Mouse (Mus musculus): ENCODE measurements around the gene Slco2b1.
A peak's percentile ranks its signal among the peaks of the same experiment; 100 is the strongest.

The Slco2b1 gene

DNA sequence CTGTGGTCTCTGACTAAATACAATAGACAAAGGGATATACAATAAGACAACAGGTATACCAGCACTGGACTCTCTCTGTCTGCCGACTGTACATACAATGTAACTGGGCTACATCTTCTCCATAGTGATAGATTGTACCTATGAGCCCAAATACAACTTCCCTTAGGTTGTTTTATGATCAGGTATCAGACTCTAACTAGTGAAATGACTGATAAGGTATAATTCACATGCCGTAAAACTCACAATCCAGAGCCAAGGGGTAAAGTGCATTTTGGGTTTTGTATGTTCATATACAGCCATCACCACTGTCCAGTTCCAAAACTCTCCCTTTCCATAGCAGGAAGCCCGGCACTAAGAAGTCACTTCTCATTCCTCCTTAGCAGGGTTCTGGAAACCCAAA lies 17.8 kb downstream of the Slco2b1 start:
- DNase-seq (ENCODE audit: low spot score), result no peak

DNA sequence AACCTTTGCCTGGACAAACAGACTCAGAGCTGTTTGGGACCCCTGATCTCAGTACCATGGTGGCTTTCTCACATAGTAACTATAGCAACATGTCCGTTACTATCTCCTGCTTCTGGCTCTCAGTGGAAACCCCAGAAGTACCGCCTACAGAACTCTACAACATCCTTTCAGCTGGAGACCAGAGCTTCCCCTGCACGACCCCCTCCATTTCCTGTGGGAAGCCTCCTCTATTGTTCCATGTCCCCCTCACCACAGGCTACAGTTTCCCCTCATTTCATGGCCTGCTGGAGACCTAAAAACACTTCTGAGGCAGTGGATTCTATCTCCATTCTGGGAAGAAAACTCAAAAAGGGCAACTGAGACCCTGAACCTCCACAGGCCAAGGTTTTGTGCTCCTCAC lies 18.7 kb downstream of the Slco2b1 start:
- DNase-seq (ENCODE audit: low spot score), result no peak

DNA sequence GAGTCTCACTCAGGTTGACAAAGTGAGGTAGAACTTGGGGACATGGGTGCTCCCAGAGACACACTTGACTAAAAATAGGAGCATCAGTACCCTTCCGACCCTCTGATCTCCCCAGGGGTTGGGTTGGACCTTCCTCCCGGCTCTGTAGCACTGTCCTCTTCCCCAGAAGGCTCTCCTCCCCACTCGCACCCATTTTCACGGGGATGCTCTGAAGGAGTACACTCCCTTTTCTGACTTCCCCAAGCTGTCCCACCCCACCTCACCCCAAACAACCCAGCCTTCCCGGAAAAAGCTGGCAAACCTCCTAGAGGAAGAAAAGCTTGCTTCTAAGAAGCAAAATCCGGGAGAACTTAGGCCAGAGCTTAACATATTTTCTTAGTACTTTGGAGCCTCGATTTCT lies 20.3 kb downstream of the Slco2b1 start:
- no peak for DNase-seq (ENCODE audit: low spot score)

DNA sequence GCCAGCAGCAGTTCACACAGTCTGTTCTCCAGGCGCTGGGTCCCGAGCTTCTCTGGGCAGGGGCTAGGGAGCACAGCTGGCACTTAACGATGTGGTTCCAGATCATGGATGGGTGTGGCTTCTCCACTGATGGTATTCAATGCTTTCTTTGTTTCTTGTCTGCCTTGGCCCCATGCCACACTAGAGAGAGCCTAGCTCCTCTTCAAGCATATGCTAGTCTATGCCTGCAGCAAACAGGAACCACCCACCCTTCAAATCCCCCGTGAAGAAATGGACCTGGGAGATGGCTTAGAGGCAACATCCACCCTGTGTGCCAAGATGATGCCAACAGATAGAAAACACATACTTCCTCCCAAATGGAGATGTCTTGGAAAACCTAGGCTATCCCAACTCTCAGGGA lies 27.1 kb downstream of the Slco2b1 start:
- DNase-seq (ENCODE audit: low spot score), result no peak

DNA sequence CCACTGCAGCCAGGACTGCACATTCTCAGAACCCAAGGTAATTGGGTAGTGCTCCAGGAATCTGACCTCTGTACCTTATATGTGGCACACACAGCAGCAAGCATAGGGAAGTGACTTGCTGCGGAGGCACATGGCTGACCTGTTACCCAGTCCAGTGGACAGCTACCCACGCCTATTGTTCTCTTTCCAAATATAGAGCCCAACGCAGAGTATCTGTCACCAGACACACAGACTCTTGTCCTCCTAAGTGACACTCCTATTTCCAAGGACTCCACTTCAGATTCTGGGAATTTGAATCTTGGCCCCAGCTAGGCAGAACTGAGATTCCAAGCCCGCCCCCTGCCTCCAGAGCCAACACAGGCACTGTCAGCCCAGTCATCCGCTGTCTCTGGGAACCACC lies 30.4 kb downstream of the Slco2b1 start:
- no peak for DNase-seq (ENCODE audit: low spot score)

DNA sequence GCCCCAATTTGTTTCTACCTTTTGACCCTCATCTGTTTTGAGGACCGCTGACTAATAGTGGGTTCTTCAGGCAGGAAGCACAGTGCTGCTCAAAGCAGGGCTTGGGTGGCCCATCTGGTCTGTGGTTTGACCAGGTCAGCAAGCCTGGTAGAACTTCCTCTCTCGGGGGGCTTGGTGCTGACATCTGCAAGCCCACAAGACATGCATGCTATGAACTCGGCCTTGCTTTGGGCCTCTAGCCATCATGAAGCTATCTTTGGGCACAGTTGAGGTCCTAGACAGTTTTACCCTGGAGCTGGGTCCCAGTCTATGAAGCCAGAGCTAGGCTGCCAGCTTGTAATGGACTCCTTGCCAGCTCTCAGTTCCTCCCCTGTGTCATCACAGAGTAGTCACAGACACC lies 36.2 kb downstream of the Slco2b1 start:
- DNase-seq (ENCODE audit: low spot score), result peak; percentile 63

DNA sequence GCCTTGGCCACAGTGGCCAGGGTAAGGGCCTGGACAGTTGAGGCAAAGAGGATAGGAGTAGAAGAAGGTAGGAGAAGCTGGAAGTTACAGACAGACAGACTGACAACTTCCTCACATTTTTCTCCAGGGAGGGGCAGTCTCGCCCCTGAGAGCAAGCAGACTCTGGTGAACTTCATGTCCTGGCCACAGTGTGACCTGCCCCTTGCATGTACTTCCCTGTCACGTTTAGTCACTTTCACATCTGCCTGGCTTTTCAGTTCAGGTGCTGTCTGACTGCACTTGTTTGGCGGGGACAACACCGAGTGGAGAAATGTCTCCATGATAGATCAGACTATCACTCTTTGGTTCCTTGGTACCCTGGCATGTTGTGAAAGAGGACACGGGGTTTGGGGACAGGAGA lies 36.9 kb downstream of the Slco2b1 start:
- DNase-seq (ENCODE audit: low spot score), result peak; percentile 33

DNA sequence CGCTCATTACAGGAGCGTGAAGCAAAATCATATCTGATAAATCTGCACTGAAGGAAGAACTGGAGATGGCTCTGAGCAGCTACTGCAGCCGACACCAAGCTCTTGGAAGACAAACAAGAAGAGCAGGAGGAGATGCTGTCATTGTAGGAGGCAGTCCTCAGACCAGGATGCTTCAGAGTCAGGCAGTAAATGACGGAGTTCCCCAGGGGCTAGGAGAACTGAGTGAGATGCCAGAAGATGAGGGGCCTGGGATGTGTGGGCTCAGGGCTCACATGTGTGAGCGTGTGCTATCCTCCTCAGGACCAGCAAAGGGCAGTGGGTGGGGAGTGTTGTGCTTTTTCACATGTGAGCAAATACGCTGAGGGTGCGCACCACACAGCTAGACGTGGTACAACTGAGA lies 38.0 kb downstream of the Slco2b1 start:
- DNase-seq (ENCODE audit: low spot score), result no peak

DNA sequence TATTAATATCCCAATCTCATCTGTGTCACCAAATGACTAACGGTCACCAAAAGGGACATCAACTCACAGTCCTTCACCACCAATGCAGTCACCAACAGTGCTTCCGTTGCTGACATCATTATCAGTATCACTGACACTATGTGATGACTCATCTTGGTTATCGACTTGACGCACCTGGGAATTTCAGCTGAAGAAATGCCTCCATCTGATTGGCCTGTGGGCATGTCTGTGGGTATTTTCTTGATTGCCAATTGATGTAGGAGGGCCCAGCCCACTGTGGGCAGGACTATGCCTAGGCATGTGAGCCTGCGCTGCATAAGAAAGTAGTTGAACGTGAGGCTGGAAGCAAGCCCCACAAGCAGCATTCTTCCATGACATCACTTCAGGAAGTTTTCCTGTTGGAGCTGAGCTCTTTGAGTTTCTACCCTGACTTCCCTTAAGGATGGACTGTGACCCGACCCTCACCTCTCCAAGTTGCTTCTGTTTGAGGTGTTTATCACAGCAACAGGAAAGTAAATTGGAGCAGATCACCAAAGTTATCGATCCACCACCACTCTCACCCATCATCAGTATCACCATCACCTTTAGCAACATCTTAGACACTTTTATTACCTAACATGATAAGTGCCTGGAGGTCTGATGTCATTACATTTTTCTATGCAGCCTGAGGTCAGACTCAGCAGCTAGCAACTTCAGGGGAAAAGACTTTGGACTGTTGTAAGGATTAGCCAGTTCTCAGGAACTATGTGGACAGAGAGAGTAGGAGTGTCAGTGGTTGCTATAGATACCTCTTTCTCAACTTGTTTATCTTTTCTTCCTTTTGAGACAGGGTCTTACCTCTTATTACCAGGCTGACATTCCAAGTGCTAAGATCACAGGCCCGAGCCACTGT lies 39.4 kb downstream of the Slco2b1 start:
- no peak for DNase-seq (ENCODE audit: low spot score)

DNA sequence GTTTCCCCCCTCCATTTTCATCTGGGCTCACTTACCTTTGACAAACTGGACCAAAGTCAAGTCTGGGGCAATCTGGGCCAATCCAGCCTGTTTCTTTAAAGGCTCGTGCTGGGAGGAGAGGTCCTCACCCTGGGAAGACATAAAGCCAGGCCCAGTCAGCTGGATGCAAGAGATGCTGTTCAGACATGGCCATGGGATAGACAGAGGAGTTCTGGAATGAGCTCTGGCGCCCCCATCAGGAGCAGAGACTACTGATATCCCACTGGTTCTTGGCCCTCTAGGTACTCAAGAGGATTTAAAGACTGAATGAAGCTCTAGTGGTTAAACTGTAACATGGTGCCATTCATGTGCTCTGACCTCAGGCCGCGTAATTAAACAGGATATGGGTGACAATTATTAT lies 40.2 kb downstream of the Slco2b1 start:
- DNase-seq (ENCODE audit: low spot score), result no peak

DNA sequence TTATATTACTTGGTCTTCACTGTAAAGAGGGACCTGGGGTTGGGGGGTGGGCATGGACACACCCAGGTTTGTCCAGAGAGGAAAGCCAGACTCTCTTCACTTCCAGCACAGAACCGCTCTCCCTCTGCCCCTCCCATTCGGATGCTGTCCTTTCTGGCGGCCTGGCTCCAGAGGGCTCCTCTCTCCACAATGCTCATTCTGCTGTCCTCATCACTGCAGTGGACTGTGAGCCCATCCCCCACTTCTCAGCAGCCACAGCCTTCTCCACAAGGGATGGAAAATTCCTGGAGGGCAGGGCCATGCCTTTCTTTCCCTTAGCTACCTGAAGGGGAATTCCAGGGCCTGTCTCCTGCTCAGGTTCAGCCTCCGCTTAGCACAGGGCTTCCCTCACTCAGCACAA lies 42.3 kb downstream of the Slco2b1 start:
- DNase-seq (ENCODE audit: low spot score), result peak; percentile 65

DNA sequence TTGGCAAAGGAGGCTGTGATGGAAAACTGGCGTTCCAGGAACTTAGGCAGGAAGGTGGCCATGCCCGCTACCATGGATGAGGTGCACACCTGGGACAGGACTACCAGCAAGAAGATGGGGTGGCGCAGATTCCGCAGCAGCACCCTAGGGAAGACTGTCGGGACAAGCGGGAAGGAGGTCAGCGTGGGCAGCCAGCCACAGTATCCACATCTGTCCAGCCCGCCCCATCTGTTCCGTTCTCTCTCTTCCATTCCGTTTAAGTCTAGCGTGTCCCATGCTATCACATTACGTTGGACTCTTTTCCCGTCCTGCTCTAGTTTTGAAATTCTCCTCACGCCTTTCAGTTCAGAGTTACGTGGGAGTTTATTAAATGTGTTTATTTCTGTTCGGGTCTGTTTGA lies 44.0 kb downstream of the Slco2b1 start:
- no peak for DNase-seq (ENCODE audit: low spot score)

DNA sequence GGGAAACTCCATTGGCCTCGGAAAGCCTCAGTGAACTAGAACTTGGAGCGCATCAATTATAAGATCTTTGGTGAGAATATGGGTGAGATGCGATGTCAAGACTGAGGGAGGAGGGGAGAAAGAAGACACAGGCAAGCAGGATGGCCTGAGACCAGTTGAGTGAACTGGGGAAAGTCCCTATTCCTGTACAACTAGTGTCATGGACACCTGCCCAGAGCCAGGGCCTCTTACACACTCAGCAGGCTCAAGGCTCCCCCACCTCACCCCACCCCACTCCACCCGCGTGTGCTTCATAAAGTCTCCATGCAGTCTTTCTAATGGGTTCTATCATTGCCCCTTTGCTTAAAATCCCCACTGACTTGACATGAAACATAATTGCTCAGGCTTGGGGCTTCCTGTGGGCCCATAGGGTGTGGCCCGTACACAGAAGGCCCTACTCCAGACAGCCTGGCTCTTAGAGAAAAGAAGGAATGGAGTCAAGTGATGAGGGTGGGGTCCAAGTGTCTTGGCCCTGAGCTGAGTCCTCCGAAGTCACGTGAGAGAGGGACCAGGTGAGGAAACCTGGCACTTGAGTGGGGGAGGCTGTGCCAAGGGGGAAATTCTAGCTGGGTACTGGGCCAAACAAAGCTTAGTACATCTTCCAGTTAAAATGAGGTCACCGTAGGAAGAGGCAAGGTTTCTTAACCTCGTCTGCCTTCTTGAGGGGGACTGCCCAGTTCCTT lies 45.2 kb downstream of the Slco2b1 start:
- no peak for DNase-seq (ENCODE audit: low spot score)

DNA sequence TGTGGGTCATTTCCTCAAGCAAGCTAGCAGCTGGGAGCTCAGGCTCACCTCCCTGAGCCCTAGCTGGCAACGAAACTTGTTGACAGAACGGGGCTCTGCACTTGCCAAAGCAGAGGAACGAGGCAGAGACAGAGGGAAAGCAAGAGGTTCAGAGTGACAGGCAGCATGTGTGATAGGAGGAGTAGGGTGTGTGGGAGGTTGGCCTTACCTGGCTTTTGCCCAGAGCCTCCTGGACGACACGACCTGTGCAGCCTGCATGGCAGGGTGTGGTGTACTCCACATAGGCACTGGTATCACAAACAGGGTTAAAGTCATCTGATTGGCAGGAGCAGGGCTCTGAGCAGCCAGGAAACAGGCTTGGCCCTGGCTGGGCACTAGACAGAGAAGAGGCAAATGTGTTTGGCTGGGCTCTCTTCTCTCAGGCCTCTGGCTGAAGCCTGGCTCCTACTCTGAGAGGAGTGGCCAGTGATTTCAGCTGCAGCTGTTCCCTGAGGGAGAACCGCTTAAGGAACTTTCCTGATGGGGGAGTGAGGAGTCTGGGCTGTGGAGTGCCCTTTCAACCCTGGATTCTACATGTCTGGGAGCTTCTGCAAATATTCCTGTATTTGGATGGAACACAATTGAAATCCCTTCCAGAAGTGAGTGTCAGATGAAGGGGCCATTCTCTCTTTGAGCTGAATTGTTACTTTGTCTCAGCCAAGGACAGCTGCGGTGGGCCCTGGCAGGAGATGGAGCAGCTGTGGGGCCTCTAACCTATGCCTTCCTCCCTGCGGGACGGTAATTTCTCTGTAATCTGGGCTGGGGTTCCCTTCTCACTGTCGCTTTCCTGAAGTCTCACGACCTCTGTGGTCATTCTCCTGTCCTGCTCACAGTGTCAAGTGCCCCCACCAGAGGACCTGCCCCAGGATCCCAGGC lies 46.3 kb downstream of the Slco2b1 start:
- DNase-seq (ENCODE audit: low spot score), result peak; percentile 58

DNA sequence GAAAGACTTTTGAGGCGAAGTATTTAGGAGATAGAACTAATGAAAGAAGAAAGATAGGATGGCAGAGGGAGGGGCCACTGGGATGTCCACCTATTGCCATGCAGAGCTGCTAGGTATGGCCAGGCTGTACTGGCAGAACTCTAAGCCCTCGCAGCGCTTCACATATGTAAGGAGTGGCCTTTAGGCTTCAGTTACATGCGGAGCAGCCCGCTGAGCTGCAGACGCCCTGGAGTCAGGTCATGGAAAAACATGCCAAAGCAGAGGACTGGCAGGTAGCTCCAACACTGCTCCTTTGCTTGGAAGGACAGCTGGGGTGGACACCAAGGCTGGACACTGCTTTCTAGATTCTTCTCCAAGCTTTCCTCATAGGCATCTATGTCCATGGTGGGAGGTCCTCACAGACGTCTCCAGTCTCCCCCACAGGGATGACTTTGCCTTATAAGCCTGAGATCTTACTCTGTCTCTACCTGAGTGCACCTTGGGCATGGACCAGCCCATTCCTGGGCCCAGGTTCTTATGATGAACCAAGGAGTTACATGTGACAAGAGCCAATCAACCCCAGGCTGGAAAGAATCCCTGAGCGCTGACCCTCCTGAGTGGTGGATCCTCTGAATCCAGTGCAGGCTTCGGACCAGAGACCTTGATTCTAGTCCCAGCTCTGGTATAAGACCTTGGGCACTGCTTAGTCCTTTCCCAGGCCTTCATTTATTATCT lies 47.5 kb downstream of the Slco2b1 start:
- DNase-seq (ENCODE audit: low spot score), result no peak

DNA sequence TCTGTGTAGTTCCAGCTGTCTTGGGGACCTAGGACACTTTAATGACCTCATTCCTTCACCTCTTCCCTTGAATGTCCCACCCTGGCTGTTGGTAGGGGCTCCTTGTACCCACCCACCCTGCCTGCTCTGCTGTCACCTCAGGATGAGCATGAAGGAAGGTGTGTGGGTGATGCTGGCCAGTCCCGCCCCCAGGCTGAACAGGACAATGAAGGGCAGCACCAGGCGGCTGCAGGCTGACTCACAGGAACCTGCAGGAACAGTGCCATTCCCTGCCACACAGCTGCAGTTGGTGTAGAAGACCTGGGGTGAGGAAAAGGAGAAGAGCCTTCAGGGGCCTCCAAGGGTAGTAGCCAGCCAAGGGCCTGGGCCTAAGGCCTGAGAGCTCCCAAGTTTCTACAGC lies 48.8 kb downstream of the Slco2b1 start:
- DNase-seq (ENCODE audit: low spot score), result no peak

DNA sequence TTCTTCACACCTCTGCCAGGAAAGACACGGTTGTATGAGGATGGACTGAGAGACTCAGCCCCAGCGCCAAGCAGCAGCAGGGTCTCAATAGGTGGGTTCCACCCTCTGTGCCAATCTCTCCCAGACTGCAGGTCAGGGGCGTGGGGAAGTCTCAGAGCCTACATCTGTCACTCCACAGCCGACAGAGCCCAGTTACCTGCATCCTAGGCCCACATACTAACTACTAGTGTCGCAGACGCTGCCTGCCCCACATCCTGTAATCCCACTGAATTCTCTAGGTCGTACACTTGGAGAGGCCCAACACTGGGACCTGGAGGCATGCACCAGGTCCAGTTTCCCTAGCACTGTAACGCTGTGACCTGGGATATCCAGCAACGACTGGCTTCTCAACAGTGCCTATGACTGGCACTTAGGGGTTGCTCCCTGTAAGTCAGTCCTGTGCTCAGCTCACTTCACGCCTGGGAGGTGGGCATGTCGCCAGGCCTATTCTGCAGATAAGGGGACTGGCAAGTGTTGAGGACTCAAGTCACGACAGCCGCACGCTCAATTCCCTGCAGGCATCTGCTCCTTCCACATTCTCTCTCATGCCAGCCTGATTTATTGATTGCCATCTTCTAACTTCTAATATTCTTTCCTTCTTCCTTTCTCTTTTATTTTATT lies 49.4 kb downstream of the Slco2b1 start:
- no peak for DNase-seq (ENCODE audit: low spot score)

DNA sequence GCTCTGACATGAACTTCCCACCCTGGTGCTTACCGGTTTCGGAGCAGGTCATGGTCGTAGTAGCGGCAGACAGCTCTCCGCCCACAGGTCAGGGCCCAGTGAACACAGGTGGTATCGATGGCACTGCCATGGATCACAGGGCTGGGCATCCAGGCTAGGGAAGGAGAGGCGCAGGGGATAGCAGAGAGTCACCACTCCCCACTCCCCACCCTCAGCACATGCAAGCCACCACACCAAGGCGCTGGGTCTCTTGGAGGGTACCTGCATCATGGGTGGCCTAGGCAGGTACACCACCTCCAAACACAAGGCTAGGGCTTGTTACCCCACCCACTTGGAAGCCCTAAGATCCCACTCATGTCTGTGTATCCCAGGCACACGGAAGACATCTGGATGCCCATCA lies 50.1 kb downstream of the Slco2b1 start:
- DNase-seq (ENCODE audit: low spot score), result no peak

DNA sequence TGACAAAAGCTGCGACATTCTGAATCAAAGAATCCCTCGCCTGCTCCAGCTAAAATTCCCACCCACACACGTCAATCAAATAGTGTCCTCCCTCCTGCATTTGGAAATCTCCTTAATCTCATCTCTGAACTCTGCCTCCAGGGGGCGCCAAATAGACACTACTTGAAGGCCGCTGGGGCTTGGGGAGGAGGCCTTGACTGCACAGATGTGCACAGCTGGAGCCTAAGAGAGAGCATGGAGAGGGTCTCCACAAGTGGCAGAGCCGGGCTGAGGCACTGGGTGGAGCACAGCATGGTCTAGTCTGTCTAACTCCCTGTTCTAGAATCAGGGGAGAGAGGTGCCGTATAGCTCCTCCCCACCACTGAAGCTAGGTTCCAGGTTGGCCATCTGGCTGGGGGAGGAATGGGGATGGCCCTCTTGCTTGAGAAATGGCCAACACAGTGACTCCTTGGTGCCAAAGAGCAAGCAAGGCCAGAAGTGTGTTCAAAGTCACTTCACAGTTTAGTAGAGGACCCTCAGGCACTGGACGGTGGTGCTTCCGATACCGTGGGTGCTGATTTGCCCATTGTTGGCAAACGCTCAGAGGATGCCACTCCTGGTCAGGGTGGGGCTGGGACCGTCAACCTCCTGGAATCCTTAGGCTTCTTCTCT lies 51.6 kb downstream of the Slco2b1 start:
- DNase-seq (ENCODE audit: low spot score), result peak; percentile 87

DNA sequence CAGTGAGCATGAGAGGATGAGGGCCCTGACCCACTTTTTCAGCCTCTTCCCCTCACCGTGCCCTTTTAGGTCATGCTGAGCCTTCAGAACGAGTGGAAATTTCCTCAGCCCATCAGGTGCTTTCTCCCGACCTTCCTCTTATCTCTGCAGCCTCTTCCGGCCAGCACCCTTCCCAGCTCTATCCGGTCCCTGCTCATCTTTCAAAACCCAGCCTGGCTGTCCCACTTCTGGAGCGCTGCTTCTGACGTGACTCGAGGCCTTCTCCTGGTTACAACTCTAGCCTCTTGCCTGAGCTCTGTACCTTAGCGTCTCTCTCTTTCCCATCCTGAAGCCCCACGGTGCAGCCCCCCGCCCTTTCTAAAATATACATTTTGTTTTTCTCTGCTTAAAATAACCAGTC lies 56.9 kb downstream of the Slco2b1 start:
- no peak for DNase-seq (ENCODE audit: low spot score)

DNA sequence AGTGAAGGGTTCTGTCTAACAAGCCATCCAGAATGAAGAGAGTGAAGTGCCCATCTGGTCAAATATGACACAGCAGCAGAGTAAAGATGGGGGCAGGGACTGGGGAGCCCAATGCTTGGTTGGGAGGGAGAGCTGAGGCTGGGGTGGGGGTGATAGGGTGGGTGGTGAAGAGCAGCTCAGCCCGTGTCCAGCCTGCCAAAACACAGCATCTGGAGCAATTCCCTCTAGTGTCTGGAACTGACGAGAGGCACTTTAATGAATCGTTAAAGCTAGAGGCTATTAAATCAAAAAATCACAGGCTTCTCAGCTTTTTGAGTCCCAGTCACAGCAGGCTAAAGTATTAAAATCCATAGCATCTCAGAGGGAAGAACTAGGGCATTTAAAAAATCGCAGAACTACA lies 61.6 kb downstream of the Slco2b1 start:
- no peak for DNase-seq (ENCODE audit: low spot score)
